Mouse (Mus musculus) cortical plate, adult 2 months (tissue): ENCODE results near the gene Hdac9. TPM values are rescaled to one million over a fixed set of nuclear protein-coding genes. Genes with fewer than 3 reads are reported as not detected.

Source experiments
- H3K27ac ChIP-seq: fragments of 200-500 bp; 2 replicates; pipeline ENCODE4 v1.5.1; 2012; ENCODE audit warnings: low read length, control low read depth, inconsistent platforms; ENCODE audit not compliant: insufficient read depth
- H3K4me1 ChIP-seq: fragments of 200-500 bp; 2 replicates; pipeline ENCODE4 v1.6.1; 2011; ENCODE audit warnings: low read length; ENCODE audit not compliant: control insufficient read depth, insufficient read depth
- H3K4me3 ChIP-seq: fragments of 200-500 bp; 2 replicates; pipeline ENCODE4 v1.5.1; 2011; ENCODE audit warnings: mild to moderate bottlenecking, low read length, control low read depth; ENCODE audit not compliant: insufficient read depth
- CTCF ChIP-seq: fragments of 200-500 bp; IDR thresholded peaks from 2 replicates; pipeline ENCODE4 v1.5.1; 2011; ENCODE audit warnings: mild to moderate bottlenecking, control low read depth, low read length; ENCODE audit not compliant: insufficient read depth; ENCODE audit errors: extremely low read depth
- POLR2A ChIP-seq: fragments of 200-500 bp; IDR thresholded peaks from 2 replicates; pipeline ENCODE4 v1.6.1; 2011; ENCODE audit warnings: mild to moderate bottlenecking, low read length, control low read depth; ENCODE audit not compliant: insufficient read depth; ENCODE audit errors: extremely low read depth
- polyA plus RNA-seq: library from polyadenylated mRNA; depleted of rRNA; stranded (reverse); fragments of >200 nt; gene quantifications from 2 replicates; pipeline ENCODE4 v1.2.3, GENCODE M21; 2012

Hdac9 gene
- polyA plus RNA-seq, 1 experiment, result 23.8 TPM

- H3K4me3 ChIP-seq, result no peak overlapping the region
- H3K4me1 ChIP-seq, result no peaks in the 10 kb centered on the region
- TF ChIP-seq POLR2A (no peak), CTCF (no peak)
- H3K27ac ChIP-seq, result no peak overlapping the region
These were observed 746.3 kb downstream of the Hdac9 start for GRCm38 (mm10) chr12:34170601-34171000.

GRCm38 (mm10) chr12:34165674-34166073 is 751.2 kb downstream of the Hdac9 start:
- H3K27ac ChIP-seq, result no peak overlapping the region
- TF ChIP-seq POLR2A (no peak), CTCF (no peak)
- no peaks in the 10 kb centered on the region; the same call in 1 of the 2 replicates for H3K4me1 ChIP-seq
- H3K4me3 ChIP-seq, result no peak overlapping the region

GRCm38 (mm10) chr12:34156301-34156700 is 760.6 kb downstream of the Hdac9 start:
- H3K4me1 ChIP-seq, result no peaks in the 10 kb centered on the region
- H3K27ac ChIP-seq, result no peak overlapping the region
- TF ChIP-seq POLR2A (no peak), CTCF (no peak)

GRCm38 (mm10) chr12:34155740-34156139 is 761.2 kb downstream of the Hdac9 start:
- H3K4me1 ChIP-seq, result no peaks in the 10 kb centered on the region
- no peak overlapping the region for H3K4me3 ChIP-seq
- TF ChIP-seq POLR2A (no peak), CTCF (no peak)
- no peak overlapping the region for H3K27ac ChIP-seq

More at GRCm38 (mm10) chr12:34156301-34156700, 760.6 kb downstream of the Hdac9 start:
- no peak overlapping the region for H3K4me3 ChIP-seq

- H3K27ac ChIP-seq, result no peak overlapping the region
- H3K4me1 ChIP-seq, result no peaks in the 10 kb centered on the region
- TF ChIP-seq CTCF (no peak), POLR2A (no peak)
- H3K4me3 ChIP-seq, result no peak overlapping the region
These were observed 762.1 kb downstream of the Hdac9 start for GRCm38 (mm10) chr12:34154757-34155156.

- Histone ChIP-seq H3K4me3 (no peak overlapping the region), H3K27ac (no peak overlapping the region), H3K4me1 (no peaks in the 10 kb centered on the region)
- TF ChIP-seq POLR2A, result no peak
These were observed 765.6 kb downstream of the Hdac9 start for GRCm38 (mm10) chr12:34151336-34151735.

GRCm38 (mm10) chr12:34142743-34143142 is 774.2 kb downstream of the Hdac9 start:
- Histone ChIP-seq H3K4me3 (no peak overlapping the region), H3K27ac (no peak overlapping the region), H3K4me1 (no peaks in the 10 kb centered on the region)
- TF ChIP-seq POLR2A (no peak), CTCF (no peak)

GRCm38 (mm10) chr12:34113336-34113735 is 803.6 kb downstream of the Hdac9 start:
- H3K4me1 ChIP-seq, result no peaks in the 10 kb centered on the region
- H3K4me3 ChIP-seq, result no peak overlapping the region
- no peak for TF ChIP-seq POLR2A
- no peak for TF ChIP-seq CTCF
- no peak overlapping the region for H3K27ac ChIP-seq

- no peak overlapping the region for H3K27ac ChIP-seq
- peaks cover 2% of the 10 kb centered on the region; the same call in 1 of the 2 replicates for H3K4me1 ChIP-seq
- H3K4me3 ChIP-seq, result no peak overlapping the region
- no peak for TF ChIP-seq POLR2A
These were observed 823.9 kb downstream of the Hdac9 start for GRCm38 (mm10) chr12:34092953-34093352.

GRCm38 (mm10) chr12:34091851-34092250 is 825.0 kb downstream of the Hdac9 start:
- H3K27ac ChIP-seq, result no peak overlapping the region; the same call in 1 of the 2 replicates
- TF ChIP-seq CTCF (no peak), POLR2A (no peak)
- H3K4me3 ChIP-seq, result no peak overlapping the region
- peaks cover 2% of the 10 kb centered on the region; the same call in 1 of the 2 replicates for H3K4me1 ChIP-seq

GRCm38 (mm10) chr12:34087292-34087942 is 829.5 kb downstream of the Hdac9 start:
- Histone ChIP-seq H3K4me3 (no peak overlapping the region), H3K27ac (no peak overlapping the region), H3K4me1 (peaks cover 2% of the 10 kb centered on the region; the same call in 1 of the 2 replicates)
- no peak for TF ChIP-seq CTCF
- TF ChIP-seq POLR2A, result no peak
